Mouse (Mus musculus): ENCODE measurements around the gene Lhx2.

Lhx2 gene

GRCm38 (mm10) chr2:38359186-38359585, 20.1 kb downstream of the Lhx2 start:
- DNase-seq (ENCODE audit: low spot score in 2 of 2): no peak

- no peak for DNase-seq (ENCODE audit: low spot score in 2 of 2)
Measured at GRCm38 (mm10) chr2:38359811-38360210, 20.7 kb downstream of the Lhx2 start.

GRCm38 (mm10) chr2:38366222-38366621, 27.1 kb downstream of the Lhx2 start:
- DNase-seq (ENCODE audit: low spot score in 2 of 2): peak in 1 of 2 experiments; percentile 34

- DNase-seq (ENCODE audit: low spot score in 2 of 2): no peak
Measured at GRCm38 (mm10) chr2:38367023-38367422, 27.9 kb downstream of the Lhx2 start.

DNA sequence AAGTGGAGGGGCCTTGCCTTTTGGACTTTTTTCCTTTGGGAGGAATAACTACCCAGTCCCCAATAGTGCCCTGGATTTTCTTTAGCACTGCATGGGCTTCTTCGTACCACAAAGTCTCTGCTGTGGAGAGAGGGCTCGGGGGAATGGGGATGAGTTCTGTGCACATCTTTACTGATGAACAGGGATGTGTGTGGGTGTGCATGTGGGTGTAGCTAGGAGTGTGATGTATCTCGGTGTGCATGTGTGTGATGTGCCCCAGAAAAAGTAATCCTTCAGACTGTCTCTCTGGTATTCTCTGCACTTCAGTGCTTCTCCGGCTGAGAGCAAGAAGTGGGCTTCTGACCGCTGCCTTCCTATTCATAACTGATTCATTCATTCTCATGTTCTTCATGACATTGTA, 28.8 kb downstream of the Lhx2 start:
- peak in 1 of 2 experiments; percentile 71 for DNase-seq (ENCODE audit: low spot score in 2 of 2)

- peak in 1 of 2 experiments; percentile 41 for DNase-seq (ENCODE audit: low spot score in 2 of 2)
Measured at GRCm38 (mm10) chr2:38368746-38369330, 29.8 kb downstream of the Lhx2 start.

GRCm38 (mm10) chr2:38375606-38376304, 36.7 kb downstream of the Lhx2 start:
- DNase-seq (ENCODE audit: low spot score in 2 of 2): no peak

- no peak for DNase-seq (ENCODE audit: low spot score in 2 of 2)
Measured at GRCm38 (mm10) chr2:38377254-38377653, 38.2 kb downstream of the Lhx2 start.

- DNase-seq (ENCODE audit: low spot score in 2 of 2): no peak
Measured at GRCm38 (mm10) chr2:38378346-38378745, 39.3 kb downstream of the Lhx2 start.

GRCm38 (mm10) chr2:38378849-38379545, 39.9 kb downstream of the Lhx2 start:
- DNase-seq (ENCODE audit: low spot score in 2 of 2): no peak

DNA sequence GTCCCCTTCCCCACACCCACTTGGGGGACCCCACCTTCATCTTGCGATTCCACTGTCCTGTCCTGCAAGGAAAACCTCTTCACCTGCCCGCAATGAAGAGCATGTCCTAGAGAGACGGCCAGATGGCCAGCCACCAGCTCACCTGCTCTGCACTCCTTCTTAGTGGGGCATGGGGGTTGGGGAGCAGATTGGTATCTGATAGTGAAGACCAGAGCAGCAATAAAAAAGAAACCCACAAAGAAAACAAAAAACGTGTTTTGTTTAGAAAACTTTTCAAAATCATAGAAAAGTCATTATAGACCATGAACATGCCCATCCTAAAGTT, 40.4 kb downstream of the Lhx2 start:
- DNase-seq (ENCODE audit: low spot score in 2 of 2): no peak

DNA sequence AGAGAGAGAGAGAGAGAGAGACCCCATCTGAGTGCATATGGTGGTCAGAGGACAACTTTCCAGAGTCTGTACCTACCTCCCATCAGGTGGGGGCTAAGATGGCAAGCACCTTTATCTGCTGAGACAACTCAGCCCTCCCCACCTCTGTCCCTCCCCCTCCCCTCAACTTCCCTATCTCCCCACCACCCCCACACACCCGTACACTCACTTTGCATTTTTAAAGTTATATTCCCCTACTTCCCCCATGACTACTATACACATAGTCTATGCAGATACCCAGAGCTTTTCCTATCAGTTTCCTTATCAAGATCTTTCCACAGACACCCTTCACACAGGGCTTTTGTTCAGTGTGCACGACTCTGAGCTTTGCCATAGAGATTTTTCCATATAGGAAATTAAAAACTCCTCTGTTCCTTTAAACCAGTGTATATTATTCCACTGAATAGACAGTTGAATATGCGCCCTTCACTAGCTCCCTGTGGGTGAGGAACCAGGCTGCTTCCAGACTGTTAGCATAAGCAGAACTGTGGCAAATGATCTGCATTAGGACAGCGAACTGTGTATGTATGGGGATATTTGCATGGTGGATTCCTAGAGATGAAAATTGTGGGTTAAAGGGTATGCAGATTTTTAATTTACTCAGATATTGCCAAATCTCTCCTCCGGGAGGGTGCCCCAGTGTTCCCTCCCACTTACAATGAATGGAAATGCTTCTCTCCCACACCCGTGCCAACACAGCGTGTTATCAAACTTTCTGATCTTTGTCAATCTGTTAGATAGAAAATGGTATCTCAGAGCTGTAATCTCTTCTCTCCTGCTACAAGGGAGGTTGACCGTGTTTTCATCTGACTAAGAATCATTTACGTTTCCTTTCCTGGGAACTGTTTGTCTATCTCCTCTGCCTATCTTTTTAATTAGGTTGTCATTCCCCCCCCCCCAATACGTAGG, 41.3 kb downstream of the Lhx2 start:
- DNase-seq (ENCODE audit: low spot score in 2 of 2): no peak

- no peak for DNase-seq (ENCODE audit: low spot score in 2 of 2)
Measured at GRCm38 (mm10) chr2:38387568-38388262, 48.6 kb downstream of the Lhx2 start.

- peak; percentile 60 to 71 for DNase-seq (ENCODE audit: low spot score in 2 of 2)
Measured at GRCm38 (mm10) chr2:38394977-38395868, 56.1 kb downstream of the Lhx2 start.

DNA sequence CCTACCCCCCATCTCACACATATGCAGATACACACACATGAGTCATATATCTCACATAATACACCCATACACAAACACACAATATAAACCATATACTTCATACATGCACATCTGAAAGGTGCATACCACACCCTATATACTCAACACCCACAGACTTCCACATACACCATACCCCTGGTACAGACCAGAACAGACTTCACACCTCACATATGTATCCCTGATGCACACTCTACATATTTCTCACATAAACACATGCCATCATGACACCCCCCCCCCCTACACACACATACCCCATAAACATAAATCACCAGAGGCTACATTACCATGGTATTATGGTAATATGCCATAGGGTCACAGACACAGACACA, 56.8 kb downstream of the Lhx2 start:
- DNase-seq (ENCODE audit: low spot score in 2 of 2): no peak

- DNase-seq (ENCODE audit: low spot score in 2 of 2): no peak
Measured at GRCm38 (mm10) chr2:38397306-38397705, 58.2 kb downstream of the Lhx2 start.

GRCm38 (mm10) chr2:38397882-38398281, 58.8 kb downstream of the Lhx2 start:
- no peak for DNase-seq (ENCODE audit: low spot score in 2 of 2)

- DNase-seq (ENCODE audit: low spot score in 2 of 2): peak; percentile 27 to 51
Measured at GRCm38 (mm10) chr2:38402611-38403010, 63.5 kb downstream of the Lhx2 start.

- DNase-seq (ENCODE audit: low spot score in 2 of 2): peak; percentile 84
Measured at GRCm38 (mm10) chr2:38403231-38403630, 64.2 kb downstream of the Lhx2 start.

GRCm38 (mm10) chr2:38404007-38404596, 65.0 kb downstream of the Lhx2 start:
- no peak for DNase-seq (ENCODE audit: low spot score in 2 of 2)

Measured in right cerebral cortex, adult 2 months (tissue).